Mouse (Mus musculus): Measurements from ENCODE around the gene Dlx4. TPM values are rescaled to one million over a fixed set of nuclear protein-coding genes. Genes with fewer than 3 reads are reported as not detected.
A peak's percentile ranks its signal among the peaks of the same experiment; 100 is the strongest.

Gene Dlx4
- polyA plus RNA-seq, 1 experiment from 2014 or later = not detected

DNA sequence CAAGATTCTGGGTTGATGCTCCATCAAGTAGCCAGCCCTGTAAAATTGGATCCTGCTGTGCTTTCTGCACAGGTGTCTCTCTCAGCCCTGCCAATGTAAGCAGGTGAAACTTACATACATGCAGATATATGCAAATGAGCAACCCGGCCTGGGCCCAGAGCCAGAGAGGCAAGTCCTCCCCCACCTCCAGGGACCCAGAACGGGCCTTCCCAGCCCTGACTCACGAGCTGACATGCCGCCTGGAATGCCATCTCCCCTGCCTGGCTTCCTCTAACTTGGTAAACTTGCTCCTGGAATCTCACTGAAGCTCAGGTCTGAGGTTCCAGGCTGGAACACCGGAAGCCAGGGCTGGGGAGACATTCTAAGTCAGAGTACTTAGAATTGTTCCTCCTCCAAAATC, 7.1 kb upstream of the Dlx4 start:
- H3K4me1 ChIP-seq (replicated peaks; ENCODE audit: insufficient read depth, low read length) = 0 out of 2 replicates have a peak, but pooled peaks cover 3% of the 10 kb centered on the region
- H3K27me3 ChIP-seq (ENCODE audit: insufficient read depth, low read length) = peaks cover 42% of the 10 kb centered on the region
- no peaks in the 10 kb centered on the region for H3K9me3 ChIP-seq (replicated peaks; ENCODE audit: low read length)
- WGBS = 33% methylated on average over 5 of the region's 5 CpGs
- no peak overlapping the region for H3K9ac ChIP-seq (ENCODE audit: low read depth, low read length)
- DNase-seq (ENCODE audit: low spot score) (no peak), ATAC-seq (replicated peaks; ENCODE audit: low FRiP score, low read depth) (no peak)
- no peak overlapping the region for H3K27ac ChIP-seq
- no peaks in the 10 kb centered on the region for H3K36me3 ChIP-seq (ENCODE audit: insufficient read depth, low read length)
- H3K4me2 ChIP-seq (ENCODE audit: low read length) = no peak overlapping the region
- no peak for TF ChIP-seq CTCF (IDR thresholded peaks at IDR 0.05; ENCODE audit: low read depth)
- no peak overlapping the region for H3K4me3 ChIP-seq (replicated peaks; ENCODE audit: low read depth, low read length)

GRCm38 (mm10) chr11:95150269-95151049, 4.4 kb upstream of the Dlx4 start:
- Histone ChIP-seq H3K36me3 (ENCODE audit: insufficient read depth, low read length) (no peaks in the 10 kb centered on the region), H3K4me2 (ENCODE audit: low read length) (no peak overlapping the region), H3K4me3 (replicated peaks; ENCODE audit: low read depth, low read length) (no peak overlapping the region), H3K9me3 (replicated peaks; ENCODE audit: low read length) (no peaks in the 10 kb centered on the region), H3K9ac (ENCODE audit: low read depth, low read length) (no peak overlapping the region), H3K4me1 (replicated peaks; ENCODE audit: insufficient read depth, low read length) (peaks cover 9% of the 10 kb centered on the region; the same call in 1 of the 2 replicates), H3K27ac (no peak overlapping the region), H3K27me3 (ENCODE audit: insufficient read depth, low read length) (peaks cover 67% of the 10 kb centered on the region)
- DNase-seq (ENCODE audit: low spot score) = no peak
- WGBS = 2% methylated on average over 33 of the region's 33 CpGs
- no peak for TF ChIP-seq CTCF (IDR thresholded peaks at IDR 0.05; ENCODE audit: low read depth)
- ATAC-seq (replicated peaks; ENCODE audit: low FRiP score, low read depth) = no peak

- peaks cover 9% of the 10 kb centered on the region for H3K4me1 ChIP-seq (replicated peaks; ENCODE audit: insufficient read depth, low read length)
- no peak overlapping the region for H3K4me2 ChIP-seq (ENCODE audit: low read length)
- 1% methylated on average over 27 of the region's 27 CpGs for WGBS
- H3K36me3 ChIP-seq (ENCODE audit: insufficient read depth, low read length) = no peaks in the 10 kb centered on the region
- H3K9me3 ChIP-seq (replicated peaks; ENCODE audit: low read length) = no peaks in the 10 kb centered on the region
- DNase-seq (ENCODE audit: low spot score) (no peak), ATAC-seq (replicated peaks; ENCODE audit: low FRiP score, low read depth) (no peak)
- no peak for TF ChIP-seq CTCF (IDR thresholded peaks at IDR 0.05; ENCODE audit: low read depth)
- H3K27me3 ChIP-seq (ENCODE audit: insufficient read depth, low read length) = peaks cover 73% of the 10 kb centered on the region
- no peak overlapping the region for H3K9ac ChIP-seq (ENCODE audit: low read depth, low read length)
- H3K27ac ChIP-seq = no peak overlapping the region
- H3K4me3 ChIP-seq (replicated peaks; ENCODE audit: low read depth, low read length) = no peak overlapping the region
Measured at GRCm38 (mm10) chr11:95149462-95150268, 3.6 kb upstream of the Dlx4 start.

DNA sequence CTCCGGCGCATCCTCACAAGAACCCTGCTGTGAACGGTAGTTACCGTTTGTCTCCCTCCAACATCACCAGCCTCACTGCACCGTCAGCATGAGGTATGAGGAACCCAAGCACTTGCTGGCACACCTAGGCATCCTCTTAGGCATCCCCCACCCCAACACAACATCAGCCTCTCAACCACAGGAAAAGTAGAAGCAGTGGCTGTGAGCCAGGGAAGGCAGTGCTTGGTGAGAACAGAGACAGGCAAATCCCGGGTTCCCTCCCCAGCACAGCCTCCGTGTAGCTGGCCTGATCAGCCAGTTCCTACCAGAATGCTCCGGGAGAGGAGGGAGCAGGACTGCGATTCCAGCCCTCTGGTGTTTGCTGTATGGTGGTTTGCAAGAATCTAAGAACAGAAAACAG, 2.7 kb upstream of the Dlx4 start:
- Histone ChIP-seq H3K4me2 (ENCODE audit: low read length) (no peak overlapping the region), H3K27me3 (ENCODE audit: insufficient read depth, low read length) (peaks cover 83% of the 10 kb centered on the region), H3K4me1 (replicated peaks; ENCODE audit: insufficient read depth, low read length) (peaks cover 9% of the 10 kb centered on the region), H3K4me3 (replicated peaks; ENCODE audit: low read depth, low read length) (no peak overlapping the region), H3K36me3 (ENCODE audit: insufficient read depth, low read length) (no peaks in the 10 kb centered on the region), H3K9me3 (replicated peaks; ENCODE audit: low read length) (no peaks in the 10 kb centered on the region), H3K27ac (no peak overlapping the region), H3K9ac (ENCODE audit: low read depth, low read length) (no peak overlapping the region)
- 2% methylated on average over 9 of the region's 9 CpGs for WGBS
- no peak for TF ChIP-seq CTCF (IDR thresholded peaks at IDR 0.05; ENCODE audit: low read depth)
- no peak for ATAC-seq (replicated peaks; ENCODE audit: low FRiP score, low read depth)
- no peak for DNase-seq (ENCODE audit: low spot score)

DNA sequence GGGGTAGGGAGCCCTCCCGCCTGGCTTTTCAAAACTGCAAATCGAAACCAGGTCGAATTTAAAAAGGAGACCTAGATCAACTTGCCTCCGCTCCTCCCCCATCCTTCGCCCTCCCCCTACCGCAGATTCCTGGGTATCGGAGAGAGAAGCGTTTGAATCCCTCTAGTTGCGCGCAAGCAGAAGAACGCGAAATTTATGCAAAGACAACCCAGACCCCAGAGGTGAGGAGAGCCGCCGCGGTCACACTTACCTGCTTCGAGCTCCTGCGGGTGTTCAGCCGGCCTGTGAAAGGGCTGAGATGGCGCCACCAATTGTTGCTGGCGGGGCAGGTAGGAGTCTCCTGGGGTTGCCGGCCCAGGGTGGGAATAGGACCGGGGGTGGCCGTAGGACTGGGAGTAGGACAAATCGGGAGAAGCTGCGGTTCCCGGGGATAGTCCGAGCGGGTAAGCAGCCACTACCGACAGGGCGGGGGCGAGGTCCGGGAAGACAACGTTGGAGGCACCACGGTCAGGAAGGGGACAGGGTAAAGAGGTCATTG, 1.0 kb downstream of the Dlx4 start:
- H3K27me3 ChIP-seq (ENCODE audit: insufficient read depth, low read length) = peaks cover 95% of the 10 kb centered on the region
- no peaks in the 10 kb centered on the region for H3K36me3 ChIP-seq (ENCODE audit: insufficient read depth, low read length)
- DNase-seq (ENCODE audit: low spot score) = no peak
- peak overlapping the region; percentile 27 for H3K4me3 ChIP-seq (replicated peaks; ENCODE audit: low read depth, low read length)
- WGBS = under 1% methylated on average over 34 of the region's 34 CpGs
- peak overlapping the region; percentile 51 for H3K4me2 ChIP-seq (ENCODE audit: low read length)
- ATAC-seq (replicated peaks; ENCODE audit: low FRiP score, low read depth) = no peak
- peaks cover 13% of the 10 kb centered on the region for H3K4me1 ChIP-seq (replicated peaks; ENCODE audit: insufficient read depth, low read length)
- H3K9ac ChIP-seq (ENCODE audit: low read depth, low read length) = no peak overlapping the region
- no peaks in the 10 kb centered on the region for H3K9me3 ChIP-seq (replicated peaks; ENCODE audit: low read length)
- no peak overlapping the region for H3K27ac ChIP-seq
- no peak for TF ChIP-seq CTCF (IDR thresholded peaks at IDR 0.05; ENCODE audit: low read depth)

Data from kidney, postnatal 0 days (tissue).